Mouse (Mus musculus): Measurements from ENCODE around the gene I830077J02Rik.

I830077J02Rik gene

GRCm38 (mm10) chr3:105892572-105893495 is 39.6 kb downstream of the I830077J02Rik start:
- DNase-seq, result no peak

GRCm38 (mm10) chr3:105891760-105892571 is 40.5 kb downstream of the I830077J02Rik start:
- peak; percentile 11 for DNase-seq

GRCm38 (mm10) chr3:105891141-105891540 is 41.3 kb downstream of the I830077J02Rik start:
- no peak for DNase-seq

- no peak for DNase-seq
These were observed 42.2 kb downstream of the I830077J02Rik start for GRCm38 (mm10) chr3:105890220-105890619.

- no peak for DNase-seq
These were observed 43.5 kb downstream of the I830077J02Rik start for GRCm38 (mm10) chr3:105888961-105889360.

GRCm38 (mm10) chr3:105883111-105883510 is 49.4 kb downstream of the I830077J02Rik start:
- no peak for DNase-seq

- no peak for DNase-seq
These were observed 50.4 kb downstream of the I830077J02Rik start for GRCm38 (mm10) chr3:105882105-105882504.

GRCm38 (mm10) chr3:105880419-105880818 is 52.0 kb downstream of the I830077J02Rik start:
- no peak for DNase-seq

GRCm38 (mm10) chr3:105878751-105879150 is 53.7 kb downstream of the I830077J02Rik start:
- DNase-seq, result no peak

- DNase-seq, result no peak
These were observed 54.5 kb downstream of the I830077J02Rik start for GRCm38 (mm10) chr3:105877919-105878318.

- DNase-seq, result no peak
These were observed 55.1 kb downstream of the I830077J02Rik start for GRCm38 (mm10) chr3:105877252-105877803.

- no peak for DNase-seq
These were observed 56.4 kb downstream of the I830077J02Rik start for GRCm38 (mm10) chr3:105876022-105876421.

Data from kidney, adult 18-20 months (tissue).